In the genomic region with DNA sequence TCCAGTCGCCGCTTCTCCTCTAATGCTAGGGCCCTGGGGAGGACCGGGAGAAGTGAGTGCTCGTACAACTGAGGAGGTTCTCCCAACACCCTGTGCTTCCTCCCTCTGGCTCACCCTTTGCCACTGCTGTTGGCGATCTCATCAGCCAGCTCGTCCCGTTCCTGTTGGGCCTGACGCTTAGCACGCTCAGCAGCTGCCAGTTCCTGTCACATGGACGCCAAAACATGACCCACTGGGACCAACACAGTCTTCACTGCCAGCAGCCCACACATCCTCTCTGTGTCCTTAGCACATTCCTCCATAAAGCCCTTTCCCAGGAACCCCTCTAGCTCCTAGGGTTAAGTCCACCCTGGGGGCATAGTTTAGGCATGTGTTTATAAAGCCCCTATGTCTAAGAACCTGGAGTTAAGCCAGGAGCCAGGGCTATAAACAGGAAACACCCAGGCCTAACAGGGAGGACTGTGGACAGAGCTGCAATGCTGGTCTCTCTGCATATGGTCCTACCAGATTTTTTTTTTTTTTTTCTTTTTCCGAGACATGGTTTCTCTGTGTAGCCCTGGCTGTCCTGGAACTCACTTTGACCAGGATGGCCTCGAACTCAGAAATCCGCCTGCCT, we compare ENCODE assay signal across 9 mouse cellular contexts. TPM values are rescaled to one million over a fixed set of nuclear protein-coding genes. Genes with fewer than 3 reads are reported as not detected.
A peak's percentile ranks its signal among the peaks of the same experiment; 100 is the strongest.
DNase-seq lines count a peak whose midpoint lies in the region; ATAC-seq and TF ChIP-seq lines count a peak whose summit lies in the region.
"Had no signal": no experiment of that assay in that cellular context is flagged by ENCODE, and none has a peak within 500 bp of the region (broad histone marks: within the 10 kb centered on the region; RNA-seq: fewer than 3 reads in every experiment).

No protein-coding gene starts in this region.

- TF ChIP-seq CTCF in forebrain, postnatal 0 days (IDR thresholded peaks at IDR 0.05; ENCODE audit: low read depth) = no peak
- no peak for TF ChIP-seq CTCF in Patski (IDR thresholded peaks at IDR 0.05)

- no peaks in the 10 kb centered on the region for H3K9me3 ChIP-seq in forebrain, embryonic 14.5 days (replicated peaks; ENCODE audit: control insufficient read depth, low read length)
- no peaks in the 10 kb centered on the region for H3K9me3 ChIP-seq in forebrain, postnatal 0 days (ENCODE audit: low read length)

- CTCF ChIA-PET in Patski (lab: Charles Lee) = interaction anchor here (0.9 to 8.2 kb wide), 2 partner anchors 13 to 152 kb away, joined by 3 to 49 read pairs; no protein-coding TSS in a partner anchor

- no peak overlapping the region for H3K27ac ChIP-seq in forebrain, embryonic 14.5 days (ENCODE audit: low read depth, low read length)
- no peak overlapping the region for H3K27ac ChIP-seq in forebrain, postnatal 0 days (ENCODE audit: low read depth, low read length)

- in situ Hi-C loops in Patski (cut with MboI; ENCODE audit: low pct_unique_long_range_greater_than_20kb) = no loop called here

- no peaks in the 10 kb centered on the region for H3K27me3 ChIP-seq in forebrain, embryonic 14.5 days (replicated peaks; ENCODE audit: control insufficient read depth, insufficient read depth, low read length)
- no peaks in the 10 kb centered on the region for H3K27me3 ChIP-seq in forebrain, postnatal 0 days (ENCODE audit: insufficient read depth, low read length)
- H3K27me3 ChIP-seq in Patski = no peaks in the 10 kb centered on the region

- ATAC-seq in forebrain, embryonic 14.5 days = no peak
- no peak for ATAC-seq in forebrain, postnatal 0 days
- peak; percentile 9 for ATAC-seq in Patski

- no peak overlapping the region for H3K4me2 ChIP-seq in forebrain, embryonic 14.5 days (ENCODE audit: low read length)
- no peak overlapping the region for H3K4me2 ChIP-seq in forebrain, postnatal 0 days (ENCODE audit: low read depth)

- DNase-seq in forebrain, embryonic 14.5 days (ENCODE audit: low spot score) = peak; percentile 12
- no peak for DNase-seq in forebrain, postnatal 0 days
- no peak for DNase-seq in Patski (ENCODE audit: low read depth, low spot score)
- peak; percentile 54 to 73 for DNase-seq in gastrocnemius, postnatal 4 days (ENCODE audit: low spot score in 2 of 2)
- peak; percentile 76 for DNase-seq in lung, adult 18-20 months
- DNase-seq in frontal cortex, postnatal 25 days (ENCODE audit: low spot score in 2 of 2) = no peak
- no peak for DNase-seq in right cerebral cortex, postnatal 36 days (ENCODE audit: low spot score in 2 of 2)
- DNase-seq in retina, postnatal 1 day = no peak

- no peak overlapping the region for H3K9ac ChIP-seq in forebrain, embryonic 14.5 days (ENCODE audit: low read length)
- no peak overlapping the region for H3K9ac ChIP-seq in forebrain, postnatal 0 days

- no peak overlapping the region for H3K4me3 ChIP-seq in forebrain, embryonic 14.5 days (ENCODE audit: low read depth, low read length)
- H3K4me3 ChIP-seq in forebrain, postnatal 0 days (ENCODE audit: low read depth, low read length) = no peak overlapping the region

- peaks cover 90% of the 10 kb centered on the region for H3K36me3 ChIP-seq in forebrain, embryonic 14.5 days (ENCODE audit: control insufficient read depth, insufficient read depth, low read length)
- peaks cover 87% of the 10 kb centered on the region for H3K36me3 ChIP-seq in forebrain, postnatal 0 days (ENCODE audit: insufficient read depth)

- POLR2A ChIA-PET in Patski (lab: Charles Lee) = interaction anchor here (1.0 to 1.2 kb wide), 2 partner anchors 17 to 25 kb away, joined by 3 to 4 read pairs; no protein-coding TSS in a partner anchor

- H3K4me1 ChIP-seq in forebrain, embryonic 14.5 days (ENCODE audit: control insufficient read depth, insufficient read depth, low read length) = no peaks in the 10 kb centered on the region
- H3K4me1 ChIP-seq in forebrain, postnatal 0 days (ENCODE audit: insufficient read depth) = no peaks in the 10 kb centered on the region

- WGBS in forebrain, embryonic 14.5 days = 82% methylated on average over 13 of the region's 13 CpGs
- 62% methylated on average over 13 of the region's 13 CpGs for WGBS in forebrain, postnatal 0 days

RNA-seq across cellular contexts. Expression of gene Apol8, which starts 7.7 kb away (rescaled TPM):
- 0.06 TPM in 1 of 2 replicates, not detected in the other for polyA plus RNA-seq in forebrain, embryonic 14.5 days (2014; fragmentation: Nextera tagmentation; extraction: Ambion mirVana)
- 0.08 and 2.0 TPM in 2 replicates for total RNA-seq in forebrain, postnatal 0 days (2014; rRNA removed)
- 0.36 and 0.44 TPM in 2 replicates for polyA plus RNA-seq in forebrain, postnatal 0 days (2015; fragmentation: Nextera tagmentation; extraction: Ambion mirVana)
- 0.37 TPM for polyA plus RNA-seq in Patski (2021)
- total RNA-seq in gastrocnemius, postnatal 4 days (2021) = under 1 TPM in 1 of 2 experiments, not detected in 1; 0.21 TPM

RNA-seq across cellular contexts. Expression of gene Apol9b, which starts 35.7 kb away (rescaled TPM):
- not detected in 2 replicates for polyA plus RNA-seq in forebrain, embryonic 14.5 days (2014; fragmentation: Nextera tagmentation; extraction: Ambion mirVana)
- total RNA-seq in forebrain, postnatal 0 days (2014; rRNA removed) = not detected in 2 replicates
- 0.16 TPM in 1 of 2 replicates, not detected in the other for polyA plus RNA-seq in forebrain, postnatal 0 days (2015; fragmentation: Nextera tagmentation; extraction: Ambion mirVana)
- 0.33 TPM for polyA plus RNA-seq in Patski (2021)
- total RNA-seq in gastrocnemius, postnatal 4 days (2021) = not detected
- total RNA-seq: monocyte, adult 5-6 weeks had no signal

Comparison
In these comparisons a context has a peak if more than half of its experiments do, and no peak if none do; other contexts are left out.
1. DNase-seq: peak in forebrain, embryonic 14.5 days (single experiment), gastrocnemius, postnatal 4 days (2 of 2) and lung, adult 18-20 months (2 of 2); none in forebrain, postnatal 0 days (single experiment), Patski (single experiment), frontal cortex, postnatal 25 days (0 of 2), right cerebral cortex, postnatal 36 days (0 of 2) and retina, postnatal 1 day (single experiment).